10 mouse cellular contexts compared by ENCODE assay signal in the genomic region with DNA sequence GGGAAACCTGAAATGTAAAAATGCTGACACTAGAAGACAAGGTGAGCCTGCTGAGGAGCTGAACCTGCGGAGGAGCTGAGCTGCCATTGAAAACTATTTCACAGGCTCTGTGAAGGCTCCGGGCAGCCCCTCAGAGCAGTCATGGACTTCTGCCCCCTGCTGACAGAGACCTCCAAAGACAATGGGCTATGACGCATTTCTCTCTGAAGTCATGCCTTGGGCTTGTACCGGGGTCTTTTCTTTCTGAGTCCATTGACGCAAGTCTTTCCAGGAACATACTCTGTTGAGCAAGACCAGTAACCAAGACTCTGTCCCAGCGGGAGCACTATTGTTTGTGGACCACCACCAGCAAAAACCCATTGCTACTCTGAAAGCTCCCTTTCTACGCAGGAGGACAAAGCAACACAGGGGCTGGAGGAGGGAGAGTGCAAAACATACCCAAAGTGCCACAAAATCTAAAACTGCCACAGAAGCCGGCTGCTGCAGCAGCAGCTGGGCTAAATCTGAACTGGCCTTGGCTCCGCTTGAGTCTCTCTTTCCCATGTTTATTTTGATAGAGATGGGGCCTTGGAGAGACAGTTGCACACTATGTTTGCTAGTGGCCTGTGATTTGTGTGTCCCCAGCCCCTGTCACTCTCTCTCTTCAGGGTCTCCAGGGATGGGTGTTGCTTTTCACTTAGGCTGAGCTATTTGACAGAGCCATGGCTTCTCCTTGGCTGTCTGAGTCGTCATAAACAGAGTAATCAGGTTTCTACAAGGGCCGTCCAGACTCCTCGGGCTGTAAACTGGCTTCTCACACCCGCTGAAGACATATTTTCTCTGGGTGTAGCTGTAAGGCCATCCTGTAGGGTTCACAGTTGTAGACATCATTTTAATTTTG.
A peak's percentile ranks its signal among the peaks of the same experiment; 100 is the strongest.
DNase-seq lines count a peak whose midpoint lies in the region; ATAC-seq and TF ChIP-seq lines count a peak whose summit lies in the region.
"Had no signal": no experiment of that assay in that cellular context is flagged by ENCODE, and none has a peak within 500 bp of the region (broad histone marks: within the 10 kb centered on the region; RNA-seq: fewer than 3 reads in every experiment).

No protein-coding gene starts in this region.

- H3K27ac ChIP-seq in left cerebral cortex, adult 2 months = no peak overlapping the region
- no peak overlapping the region for H3K27ac ChIP-seq in forebrain, embryonic 13.5 days
- H3K27ac ChIP-seq in liver, postnatal 0 days (ENCODE audit: low read depth) = no peak overlapping the region
- H3K27ac ChIP-seq: macrophage had no signal

- H3K27me3 ChIP-seq in forebrain, embryonic 13.5 days = no peaks in the 10 kb centered on the region
- H3K27me3 ChIP-seq in liver, postnatal 0 days (ENCODE audit: insufficient read depth, low read length) = no peaks in the 10 kb centered on the region

- H3K36me3 ChIP-seq in forebrain, embryonic 13.5 days (ENCODE audit: poor library complexity, severe bottlenecking) = no peaks in the 10 kb centered on the region
- H3K36me3 ChIP-seq in liver, postnatal 0 days (replicated peaks; ENCODE audit: insufficient read depth, low read length) = no peaks in the 10 kb centered on the region

- 0 out of 2 replicates have a peak overlapping the region, but pooled peaks have one; percentile 21 for H3K9ac ChIP-seq in forebrain, embryonic 13.5 days
- no peak overlapping the region for H3K9ac ChIP-seq in liver, postnatal 0 days (replicated peaks)

- peak; percentile 45 for DNase-seq in adrenal gland, postnatal 14 days
- DNase-seq in adrenal gland, postnatal 10 days = no peak
- no peak for DNase-seq in left cerebral cortex, adult 2 months (ENCODE audit: extremely low spot score in 1 of 2, low spot score in 2 of 2)
- DNase-seq in left cerebral cortex, postnatal 36 days (ENCODE audit: low spot score in 2 of 2) = no peak
- no peak for DNase-seq in liver, postnatal 0 days
- no peak for DNase-seq in left cerebral cortex, postnatal 25 days (ENCODE audit: low spot score in 2 of 2)
- DNase-seq in thymus, postnatal 36 days = no peak
- DNase-seq: gastrocnemius, postnatal 14 days had no signal

- intact Hi-C loops in left cerebral cortex, adult 2 months (cut with DNase I) = loop anchor here (5.0 kb wide), 1 partner anchor 54 kb away; no protein-coding TSS in a partner anchor
- intact Hi-C loops in left cerebral cortex, postnatal 36 days (cut with DNase I) = no loop called here
- intact Hi-C loops in left cerebral cortex, postnatal 25 days (cut with DNase I) = loop anchor here (5.0 kb wide), 1 partner anchor 54 kb away; no protein-coding TSS in a partner anchor

- no peak for TF ChIP-seq EP300 in liver, postnatal 0 days (IDR thresholded peaks at IDR 0.05; ENCODE audit: low read depth)

- 31% methylated on average over 13 of the region's 13 CpGs for WGBS in forebrain, embryonic 13.5 days
- 67% methylated on average over 13 of the region's 13 CpGs for WGBS in liver, postnatal 0 days (ENCODE audit: insufficient replicate concordance)

- peak; percentile 32 for TF ChIP-seq CTCF in left cerebral cortex, adult 2 months (IDR thresholded peaks at IDR 0.05)
- TF ChIP-seq CTCF in liver, postnatal 0 days (IDR thresholded peaks at IDR 0.05; ENCODE audit: low read depth) = peak; percentile 43

- no peak overlapping the region for H3K4me3 ChIP-seq in left cerebral cortex, adult 2 months
- H3K4me3 ChIP-seq in forebrain, embryonic 13.5 days = no peak overlapping the region
- H3K4me3 ChIP-seq in liver, postnatal 0 days (ENCODE audit: low read depth, low read length) = no peak overlapping the region

- H3K4me2 ChIP-seq in forebrain, embryonic 13.5 days = no peak overlapping the region
- no peak overlapping the region for H3K4me2 ChIP-seq in liver, postnatal 0 days (ENCODE audit: low read depth, low read length)

- H3K4me1 ChIP-seq in forebrain, embryonic 13.5 days = peaks cover 10% of the 10 kb centered on the region
- H3K4me1 ChIP-seq in liver, postnatal 0 days (ENCODE audit: insufficient read depth) = peaks cover 9% of the 10 kb centered on the region; the same call in 1 of the 2 replicates

- H3K9me3 ChIP-seq in forebrain, embryonic 13.5 days (replicated peaks) = no peaks in the 10 kb centered on the region
- H3K9me3 ChIP-seq in liver, postnatal 0 days (ENCODE audit: low read length) = no peaks in the 10 kb centered on the region

- ATAC-seq in forebrain, embryonic 13.5 days = no peak
- ATAC-seq in liver, postnatal 0 days = no peak
